Mouse (Mus musculus) intestine, postnatal 0 days (tissue): Measurements from ENCODE around the gene Prdx6b. TPM values are rescaled to one million over a fixed set of nuclear protein-coding genes. Genes with fewer than 3 reads are reported as not detected.
A peak's percentile ranks its signal among the peaks of the same experiment; 100 is the strongest.

Experiments
- ATAC-seq: fragments of 200-750 bp; cut with Nextera tagmentation; 2 replicates; pipeline ENCODE4 v1.8.0; 2017; ENCODE audit warnings: mild to moderate bottlenecking, moderate TSS enrichment, moderate library complexity
- H3K27ac ChIP-seq: fragments of 300-500 bp; sonication (generic); 2 replicates; pipeline ENCODE4 v1.5.1; 2014; ENCODE audit warnings: mild to moderate bottlenecking, low read depth, low read length, moderate library complexity
- H3K27me3 ChIP-seq: fragments of 300-500 bp; sonication (generic); replicated peaks from 2 replicates; pipeline ENCODE4 v1.6.1; 2014; ENCODE audit warnings: low read length, mixed read lengths; ENCODE audit not compliant: control insufficient read depth, insufficient read depth
- H3K36me3 ChIP-seq: fragments of 300-500 bp; sonication (generic); 2 replicates; pipeline ENCODE4 v1.6.1; 2014; ENCODE audit warnings: mild to moderate bottlenecking, moderate library complexity; ENCODE audit not compliant: control insufficient read depth, insufficient read depth
- H3K4me1 ChIP-seq: fragments of 300-500 bp; sonication (generic); replicated peaks from 2 replicates; pipeline ENCODE4 v1.6.1; 2014; ENCODE audit warnings: antibody characterized with exemption, low read length, mixed read lengths; ENCODE audit not compliant: control insufficient read depth, insufficient read depth
- H3K4me2 ChIP-seq: fragments of 300-500 bp; sonication (generic); replicated peaks from 2 replicates; pipeline ENCODE4 v1.6.1; 2014; ENCODE audit warnings: low read depth, mild to moderate bottlenecking, moderate library complexity
- H3K4me3 ChIP-seq: fragments of 300-500 bp; sonication (generic); 2 replicates; pipeline ENCODE4 v1.5.1; 2014; ENCODE audit warnings: low read depth, low read length
- H3K9ac ChIP-seq: fragments of 300-500 bp; sonication (generic); 2 replicates; pipeline ENCODE4 v1.6.1; 2014; ENCODE audit warnings: mild to moderate bottlenecking, low read depth, low read length
- H3K9me3 ChIP-seq: fragments of 300-500 bp; sonication (generic); 2 replicates; pipeline ENCODE4 v1.6.1; 2016; ENCODE audit warnings: mixed run types; ENCODE audit not compliant: control insufficient read depth
- CTCF ChIP-seq: sonication (generic); IDR thresholded peaks from 2 replicates; pipeline ENCODE4 v1.5.1; 2016; ENCODE audit warnings: low read depth, mild to moderate bottlenecking, control low read depth, antibody characterized with exemption, moderate library complexity
- WGBS: fragments of 180-500 bp; shearing (Covaris S2); extraction: QIAGEN DNeasy Blood & Tissue Kit; methylation state at CpG from one replicate; pipeline ENCODE4 v1.1.7; 2014; 5-methylcytosine and 5-hydroxymethylcytosine counted together
- polyA plus RNA-seq: library from polyadenylated mRNA; unstranded; fragments of >200 nt; fragmentation: Nextera tagmentation; extraction: Ambion mirVana; gene quantifications from 2 replicates; pipeline ENCODE4 v1.2.1, GENCODE M21; 2015

The Prdx6b gene
- not detected in 2 replicates for polyA plus RNA-seq

DNA sequence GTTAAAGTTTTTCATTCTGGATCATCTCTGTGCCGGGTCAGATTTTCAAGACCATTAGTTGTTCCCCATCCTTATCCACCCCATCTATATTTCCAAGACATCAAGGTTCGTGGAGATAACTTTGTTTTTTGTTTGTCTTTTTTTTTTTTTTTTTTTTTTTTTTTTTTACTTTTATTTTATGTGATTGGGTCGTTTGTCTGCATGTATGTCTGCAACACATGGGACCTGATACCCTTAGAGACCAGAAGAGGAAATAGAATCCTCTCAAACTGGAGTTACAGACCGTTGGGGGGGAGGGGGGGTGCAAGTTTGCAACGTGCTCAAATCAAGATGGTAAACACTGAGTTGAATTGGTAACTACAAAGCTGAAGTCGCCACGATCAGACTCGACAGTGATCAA lies at the start of gene Prdx6b:
TSS of gene Prdx6b (plus strand) at position 301 of the 400 bp plus-strand sequence.
- no peak within 1 kb of the TSS for H3K27ac ChIP-seq
- H3K36me3 ChIP-seq: no peaks in the 10 kb centered on the region
- no peak within 1 kb of the TSS for H3K4me3 ChIP-seq
- WGBS: 76% methylated on average over 8 of the region's 8 CpGs
- no peak for TF ChIP-seq CTCF
- H3K9me3 ChIP-seq: no peaks in the 10 kb centered on the region
- no peaks in the 10 kb centered on the region for H3K27me3 ChIP-seq
- H3K4me2 ChIP-seq: no peak within 1 kb of the TSS
- no peaks in the 10 kb centered on the region for H3K4me1 ChIP-seq
- no peak for ATAC-seq
- no peak within 1 kb of the TSS for H3K9ac ChIP-seq

DNA sequence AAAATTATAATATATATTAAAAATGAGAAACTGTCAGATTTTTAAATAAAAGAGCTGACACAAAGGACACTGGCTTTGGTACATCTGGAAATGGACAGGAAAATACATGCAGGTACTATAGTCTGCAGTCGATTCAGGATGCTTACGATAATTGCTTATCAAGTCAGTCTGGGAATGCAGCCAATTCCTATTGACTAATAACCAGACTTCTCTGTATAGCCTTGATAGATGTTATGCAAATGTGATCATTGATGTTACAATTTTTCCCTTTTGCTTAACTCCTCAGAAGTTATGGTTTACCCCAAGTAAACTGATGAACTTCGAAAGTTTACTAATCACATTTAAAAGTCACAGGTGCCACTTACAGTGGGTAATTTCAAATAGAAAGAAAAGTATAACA lies 44.8 kb upstream of the Prdx6b start:
- no peaks in the 10 kb centered on the region for H3K9me3 ChIP-seq
- no peaks in the 10 kb centered on the region for H3K27me3 ChIP-seq
- H3K4me3 ChIP-seq: no peak overlapping the region
- H3K36me3 ChIP-seq: no peaks in the 10 kb centered on the region
- no peak for ATAC-seq
- no peak overlapping the region for H3K4me2 ChIP-seq
- 78% methylated on average over 3 of the region's 3 CpGs for WGBS
- TF ChIP-seq CTCF: no peak
- H3K27ac ChIP-seq: no peak overlapping the region
- no peak overlapping the region for H3K9ac ChIP-seq
- H3K4me1 ChIP-seq: no peaks in the 10 kb centered on the region

DNA sequence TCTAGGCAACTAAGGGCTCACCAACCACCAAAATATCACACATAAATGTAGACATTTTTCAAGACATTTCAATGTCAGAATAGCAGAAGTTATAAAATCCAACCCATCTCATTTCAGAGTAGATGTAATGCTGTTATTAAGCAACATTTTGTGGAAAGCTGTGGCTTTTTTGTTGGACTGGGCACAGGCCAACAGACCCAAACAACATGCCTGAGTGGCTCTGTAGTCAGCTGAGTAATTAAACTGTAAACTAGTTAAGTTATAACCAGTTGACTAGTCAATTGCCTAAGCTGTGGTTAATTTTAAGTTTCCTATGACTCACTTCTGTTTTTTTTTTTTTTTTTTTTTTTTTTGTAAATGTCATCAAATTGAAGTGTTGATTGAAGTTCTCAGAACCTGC lies 44.4 kb upstream of the Prdx6b start:
- no peak for TF ChIP-seq CTCF

DNA sequence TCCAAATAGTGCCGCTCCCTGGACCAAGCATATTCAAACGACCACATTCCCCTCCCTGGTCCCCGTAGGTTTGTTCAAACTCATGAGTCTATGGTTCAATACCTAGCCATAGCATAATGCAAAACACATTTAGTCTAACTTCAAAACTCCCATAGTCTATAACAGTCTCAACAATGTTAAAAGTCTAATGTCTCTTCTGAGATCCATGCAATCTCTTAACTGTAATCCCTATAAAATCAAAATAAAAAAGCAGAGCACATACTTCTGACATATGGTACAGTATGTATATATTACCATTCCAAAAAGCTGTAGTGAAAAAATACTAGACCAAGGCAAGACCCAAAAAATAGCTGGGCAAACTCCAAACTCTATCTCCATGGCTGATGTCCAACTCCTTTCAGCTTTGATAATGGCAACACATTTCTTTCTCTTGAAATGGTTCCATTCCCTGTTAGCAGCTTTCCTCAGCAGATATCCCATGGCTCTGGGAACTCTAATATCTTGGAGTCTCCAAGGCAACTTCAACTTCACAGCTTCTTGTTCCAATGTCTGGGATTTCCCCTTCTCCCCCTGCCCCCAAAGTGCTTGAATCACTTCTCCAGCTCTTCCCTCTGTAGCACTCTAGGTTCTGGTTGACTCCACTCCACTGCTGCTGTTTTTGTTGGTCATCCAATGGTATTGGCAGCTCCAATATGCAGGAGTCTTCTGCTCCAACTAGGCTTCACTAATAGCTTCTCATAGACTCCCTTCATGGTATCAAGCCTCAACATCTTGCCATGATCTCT lies 32.2 kb upstream of the Prdx6b start:
- H3K27ac ChIP-seq: no peak overlapping the region
- no peaks in the 10 kb centered on the region for H3K27me3 ChIP-seq
- no peak for ATAC-seq
- H3K4me2 ChIP-seq: no peak overlapping the region
- H3K4me1 ChIP-seq: no peaks in the 10 kb centered on the region
- no peak overlapping the region for H3K4me3 ChIP-seq
- 82% methylated on average over 3 of the region's 3 CpGs for WGBS
- no peak for TF ChIP-seq CTCF
- no peaks in the 10 kb centered on the region for H3K36me3 ChIP-seq
- no peaks in the 10 kb centered on the region for H3K9me3 ChIP-seq
- H3K9ac ChIP-seq: no peak overlapping the region

More for the DNA sequence above, 44.4 kb upstream of the Prdx6b start:
- Histone ChIP-seq H3K4me3 (no peak overlapping the region), H3K4me1 (no peaks in the 10 kb centered on the region), H3K27ac (no peak overlapping the region), H3K4me2 (no peak overlapping the region), H3K9me3 (no peaks in the 10 kb centered on the region), H3K27me3 (no peaks in the 10 kb centered on the region), H3K9ac (no peak overlapping the region), H3K36me3 (no peaks in the 10 kb centered on the region)
- ATAC-seq: no peak

DNA sequence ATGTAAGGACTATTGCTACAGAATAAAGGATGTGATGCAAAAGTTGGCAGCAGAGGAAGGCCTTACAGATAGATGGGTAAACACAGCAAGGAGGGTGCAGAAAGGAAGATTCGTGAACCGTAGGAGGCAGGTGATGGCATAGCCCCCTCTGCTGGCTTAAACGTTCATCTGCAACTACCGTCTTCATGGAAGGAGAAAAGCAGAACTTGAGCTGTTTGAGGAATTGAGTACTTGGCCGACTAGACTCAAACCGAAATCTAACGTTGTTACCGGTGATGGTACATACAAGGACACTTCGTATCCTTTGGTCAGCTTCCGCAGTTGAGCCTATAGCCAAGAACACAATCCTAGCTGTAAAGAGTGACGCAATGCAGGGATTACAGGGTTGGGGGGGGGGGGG lies 25.4 kb upstream of the Prdx6b start:
- no peaks in the 10 kb centered on the region for H3K27me3 ChIP-seq
- no peaks in the 10 kb centered on the region for H3K36me3 ChIP-seq
- H3K9ac ChIP-seq: no peak overlapping the region
- 17% methylated on average over 11 of the region's 11 CpGs for WGBS
- no peaks in the 10 kb centered on the region for H3K4me1 ChIP-seq
- H3K4me3 ChIP-seq: no peak overlapping the region
- no peak overlapping the region for H3K27ac ChIP-seq
- peak; percentile 93 for TF ChIP-seq CTCF
- H3K9me3 ChIP-seq: no peaks in the 10 kb centered on the region
- peak overlapping the region; percentile 43 for H3K4me2 ChIP-seq
- ATAC-seq: peak; percentile 22; the same call in 1 of the 2 replicates

DNA sequence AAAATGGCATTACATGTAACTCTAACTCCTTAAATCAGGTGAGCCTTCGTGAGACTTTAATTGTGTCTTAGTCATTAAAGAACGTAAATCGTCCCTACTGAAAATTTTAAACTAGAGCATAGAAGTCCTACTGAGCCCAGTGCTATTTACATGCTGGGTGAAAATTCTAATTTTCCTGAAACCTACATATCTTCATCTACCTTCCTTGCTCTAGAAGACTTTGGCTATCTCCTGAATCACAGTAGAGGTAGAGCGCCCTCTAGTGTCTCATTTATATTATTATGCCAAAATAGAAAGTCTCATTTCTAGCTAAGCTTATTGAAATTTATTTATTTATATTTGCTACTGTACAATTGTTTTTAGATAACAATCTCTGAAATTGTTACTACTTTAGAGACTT lies 24.2 kb upstream of the Prdx6b start:
- peak; percentile 79 for TF ChIP-seq CTCF
- Histone ChIP-seq H3K27ac (no peak overlapping the region), H3K9me3 (no peaks in the 10 kb centered on the region), H3K4me1 (no peaks in the 10 kb centered on the region), H3K4me2 (no peak overlapping the region), H3K27me3 (no peaks in the 10 kb centered on the region), H3K4me3 (no peak overlapping the region), H3K9ac (no peak overlapping the region), H3K36me3 (no peaks in the 10 kb centered on the region)
- ATAC-seq: no peak
- WGBS: 58% methylated on average over 4 of the region's 4 CpGs

DNA sequence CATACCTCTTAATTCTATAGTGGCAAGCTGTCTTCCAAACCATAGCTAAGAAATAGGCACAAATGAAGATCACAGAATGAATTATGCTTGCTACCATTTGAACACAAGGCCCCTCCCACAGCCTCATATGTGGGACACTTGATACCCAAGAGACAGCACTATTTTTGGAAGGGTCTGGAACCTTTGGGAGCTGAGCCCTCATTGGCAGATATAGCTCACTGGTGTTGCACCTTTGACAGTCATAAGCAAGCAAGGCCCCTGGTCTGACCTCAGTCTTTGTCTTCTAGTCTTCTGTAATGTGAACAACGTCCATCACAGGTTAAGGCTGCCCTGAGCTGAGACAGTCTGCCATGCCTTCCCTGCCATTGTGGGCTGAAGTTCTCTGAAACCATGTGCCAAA lies 20.8 kb upstream of the Prdx6b start:
- no peak overlapping the region for H3K4me2 ChIP-seq
- no peak overlapping the region for H3K9ac ChIP-seq
- no peak overlapping the region for H3K4me3 ChIP-seq
- TF ChIP-seq CTCF: no peak
- no peak overlapping the region for H3K27ac ChIP-seq
- H3K36me3 ChIP-seq: no peaks in the 10 kb centered on the region
- H3K4me1 ChIP-seq: no peaks in the 10 kb centered on the region
- WGBS: 78% methylated on average over 1 of the region's 1 CpGs
- H3K9me3 ChIP-seq: no peaks in the 10 kb centered on the region
- no peaks in the 10 kb centered on the region for H3K27me3 ChIP-seq
- no peak for ATAC-seq
